Mouse (Mus musculus): ENCODE measurements around the gene Arsg.

Gene Arsg

GRCm38 (mm10) chr11:109547652-109548051 is 74.5 kb downstream of the Arsg start:
- DNase-seq: no peak

GRCm38 (mm10) chr11:109549599-109550290 is 76.6 kb downstream of the Arsg start:
- no peak for DNase-seq

- peak; percentile 51 for DNase-seq
Measured at GRCm38 (mm10) chr11:109553921-109554320, 80.7 kb downstream of the Arsg start.

GRCm38 (mm10) chr11:109554443-109554842 is 81.3 kb downstream of the Arsg start:
- peak; percentile 19 for DNase-seq

GRCm38 (mm10) chr11:109556130-109556529 is 83.0 kb downstream of the Arsg start:
- no peak for DNase-seq

- no peak for DNase-seq
Measured at GRCm38 (mm10) chr11:109557419-109557818, 84.2 kb downstream of the Arsg start.

GRCm38 (mm10) chr11:109559241-109559640 is 86.1 kb downstream of the Arsg start:
- DNase-seq: no peak

GRCm38 (mm10) chr11:109560793-109561257 is 87.7 kb downstream of the Arsg start:
- DNase-seq: peak; percentile 83

- DNase-seq: no peak
Measured at GRCm38 (mm10) chr11:109561445-109561844, 88.3 kb downstream of the Arsg start.

GRCm38 (mm10) chr11:109563708-109564107 is 90.5 kb downstream of the Arsg start:
- no peak for DNase-seq

GRCm38 (mm10) chr11:109564466-109565214 is 91.5 kb downstream of the Arsg start:
- no peak for DNase-seq

GRCm38 (mm10) chr11:109569007-109569618 is 95.9 kb downstream of the Arsg start:
- no peak for DNase-seq

- DNase-seq: no peak
Measured at GRCm38 (mm10) chr11:109569809-109570208, 96.6 kb downstream of the Arsg start.

- DNase-seq: no peak
Measured at GRCm38 (mm10) chr11:109572051-109572450, 98.9 kb downstream of the Arsg start.

- no peak for DNase-seq
Measured at GRCm38 (mm10) chr11:109574604-109575003, 101.4 kb downstream of the Arsg start.

GRCm38 (mm10) chr11:109575832-109576231 is 102.7 kb downstream of the Arsg start:
- no peak for DNase-seq

- DNase-seq: no peak
Measured at GRCm38 (mm10) chr11:109578536-109578935, 105.4 kb downstream of the Arsg start.

- DNase-seq: no peak
Measured at GRCm38 (mm10) chr11:109579999-109580398, 106.8 kb downstream of the Arsg start.

- no peak for DNase-seq
Measured at GRCm38 (mm10) chr11:109583986-109584385, 110.8 kb downstream of the Arsg start.

- peak; percentile 81 for DNase-seq
Measured at GRCm38 (mm10) chr11:109584843-109585713, 111.9 kb downstream of the Arsg start.

GRCm38 (mm10) chr11:109586424-109586823 is 113.2 kb downstream of the Arsg start:
- no peak for DNase-seq

GRCm38 (mm10) chr11:109587019-109587418 is 113.8 kb downstream of the Arsg start:
- DNase-seq: no peak

All from thymus, postnatal 14 days (tissue).